Mouse (Mus musculus): ENCODE measurements at regions not wholly inside any gene's neighbourhood (a gene's known extent, or its start where the extent isn't known, plus 50 kb on each side); places are given as distances from the start of the nearest gene placed in this dataset.

GRCm38 (mm10) chr7:39789880-39790279 lies 272.3 kb downstream of the Zfp619 start:
- TF ChIP-seq CTCF (conservative IDR thresholded peaks at IDR 0.05; ENCODE audit: low read length) (no peak), NANOG (IDR thresholded peaks at IDR 0.05; ENCODE audit: borderline replicate concordance, low read length) (no peak), POU5F1 (IDR thresholded peaks at IDR 0.05; ENCODE audit: borderline replicate concordance, low read length) (no peak)

All from E14TG2a.4 (cell line).